Mouse (Mus musculus) gastrocnemius, adult 2 months (tissue): ENCODE measurements around the gene Fbxo17. TPM values are rescaled to one million over a fixed set of nuclear protein-coding genes. Genes with fewer than 3 reads are reported as not detected.
A peak's percentile ranks its signal among the peaks of the same experiment; 100 is the strongest.
"Not testable (repeated sequence)": the region's sequence is repeated elsewhere in the genome, so short reads cannot be mapped to it uniquely, and the experiment has no call there.

Experiments used
- DNase-seq: peaks from one replicate; pipeline ENCODE4 v3.0.0; 2022
- H3K27ac ChIP-seq: fragments of 200-600 bp; 2 replicates; pipeline ENCODE4 v1.8.1; 2022; ENCODE audit warnings: mild to moderate bottlenecking
- H3K4me3 ChIP-seq: fragments of 200-600 bp; 2 replicates; pipeline ENCODE4 v1.8.1; 2022; ENCODE audit warnings: mild to moderate bottlenecking, moderate library complexity
- CTCF ChIP-seq: fragments of 200-600 bp; IDR thresholded peaks from 2 replicates; pipeline ENCODE4 v1.8.1; 2022; ENCODE audit warnings: antibody characterized with exemption, mild to moderate bottlenecking, moderate library complexity
- intact Hi-C: fragments of 180-260 bp; cut with DNase I; formaldehyde crosslinking; loops from one replicate; pipeline ENCODE4 v1.15.1; 2025
- total RNA-seq, 2 experiments: library from RNA; stranded (reverse); gene quantifications; 2 replicates each; pipeline ENCODE4 v1.2.3; 2021

The Fbxo17 gene
- total RNA-seq, 2 experiments from 2014 or later = 2.5 to 4.9 TPM

DNA sequence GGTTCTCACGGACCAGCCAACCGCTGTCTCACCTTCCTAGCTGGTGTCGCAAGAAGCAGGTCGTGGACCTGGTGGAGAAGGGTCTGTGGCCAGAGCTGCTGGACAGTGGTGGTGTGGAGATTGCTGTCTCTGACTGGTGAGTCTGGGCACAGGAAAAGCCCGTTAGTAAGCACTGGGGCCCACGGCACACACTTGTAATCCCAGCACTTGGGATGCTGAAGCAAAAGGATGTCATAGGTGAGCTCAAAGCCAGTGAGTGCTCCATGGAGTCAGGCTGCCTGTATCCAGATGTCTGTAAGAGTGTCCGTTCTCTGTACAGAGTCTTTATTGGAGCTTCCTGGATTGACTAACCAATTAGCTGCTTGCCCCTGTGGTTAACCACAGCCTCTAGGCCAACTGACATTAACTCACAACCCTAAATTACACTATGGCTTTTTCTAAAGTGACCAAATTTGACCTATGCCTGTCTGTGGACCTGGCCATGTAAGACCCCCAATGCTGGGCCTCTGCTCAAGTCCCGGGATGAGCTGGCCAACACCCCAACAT lies 21.6 kb upstream of the Fbxo17 start:
- no peak for TF ChIP-seq CTCF
- intact Hi-C loops = no loop called here
- no peak for DNase-seq

DNA sequence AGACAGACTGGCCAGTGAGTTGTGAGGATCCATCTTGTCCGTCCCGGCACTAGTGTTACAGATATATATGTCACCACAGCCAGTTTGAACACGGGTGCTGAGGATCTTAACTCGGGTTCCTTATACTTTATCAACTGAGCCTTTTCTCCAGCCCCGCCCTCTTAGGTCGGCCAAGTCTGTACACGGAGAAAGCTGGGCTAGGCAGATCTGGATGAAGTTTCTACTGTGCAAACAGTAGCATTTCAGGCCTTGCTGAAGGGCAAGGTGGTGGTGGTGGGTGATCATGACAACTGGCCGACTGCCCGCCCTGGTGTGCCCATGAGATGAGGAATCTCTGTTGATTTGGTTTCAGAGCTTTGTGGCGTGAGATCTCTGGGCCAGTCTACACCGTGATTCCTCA lies 19.3 kb upstream of the Fbxo17 start:
- TF ChIP-seq CTCF = no peak
- Histone ChIP-seq H3K27ac (no peak overlapping the region), H3K4me3 (no peak overlapping the region)
- no peak for DNase-seq
- intact Hi-C loops = no loop called here

More for the DNA sequence above, 21.6 kb upstream of the Fbxo17 start:
- Histone ChIP-seq H3K4me3 (no peak overlapping the region), H3K27ac (no peak overlapping the region)

- Histone ChIP-seq H3K27ac (no peak overlapping the region), H3K4me3 (no peak overlapping the region)
- intact Hi-C loops = no loop called here
- DNase-seq = no peak
- no peak for TF ChIP-seq CTCF
These were observed 16.3 kb upstream of the Fbxo17 start for GRCm38 (mm10) chr7:28700269-28700668.

DNA sequence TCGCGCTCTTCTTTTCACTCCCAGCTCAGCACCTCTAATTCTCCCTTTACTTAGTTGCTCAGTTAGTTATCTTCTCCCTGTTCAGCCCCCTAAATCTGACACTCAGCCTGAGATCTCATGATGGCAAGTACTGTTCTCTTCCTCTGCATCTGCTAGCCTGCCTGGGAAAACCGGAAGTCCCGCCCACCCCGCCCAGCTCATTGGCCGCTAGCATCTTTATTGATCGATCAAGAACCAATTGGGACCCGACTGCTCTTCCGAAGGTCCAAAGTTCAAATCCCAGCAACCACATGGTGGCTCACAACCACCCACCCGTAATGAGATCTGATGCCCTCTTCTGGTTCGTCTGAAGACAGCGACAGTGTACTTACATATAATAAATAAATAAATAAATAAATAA lies 15.3 kb upstream of the Fbxo17 start:
- H3K27ac ChIP-seq, H3K4me3 ChIP-seq, DNase-seq, intact Hi-C loops: not testable (repeated sequence)

- no peak for TF ChIP-seq CTCF
- no peak for DNase-seq
- intact Hi-C loops = no loop called here
- H3K4me3 ChIP-seq = no peak overlapping the region
- H3K27ac ChIP-seq = no peak overlapping the region
These were observed 13.9 kb upstream of the Fbxo17 start for GRCm38 (mm10) chr7:28702601-28703143.

GRCm38 (mm10) chr7:28709454-28709853 lies 7.2 kb upstream of the Fbxo17 start:
- intact Hi-C loops = no loop called here
- no peak for TF ChIP-seq CTCF
- no peak for DNase-seq
- Histone ChIP-seq H3K4me3 (no peak overlapping the region), H3K27ac (no peak overlapping the region)

GRCm38 (mm10) chr7:28710962-28711361 lies 5.6 kb upstream of the Fbxo17 start:
- intact Hi-C loops = no loop called here
- no peak overlapping the region for H3K27ac ChIP-seq
- TF ChIP-seq CTCF = peak; percentile 25

GRCm38 (mm10) chr7:28714667-28715066 lies 1.9 kb upstream of the Fbxo17 start:
- intact Hi-C loops = no loop called here
- no peak for DNase-seq
- TF ChIP-seq CTCF = no peak
- Histone ChIP-seq H3K4me3 (no peak overlapping the region), H3K27ac (no peak overlapping the region)

More at GRCm38 (mm10) chr7:28710962-28711361, 5.6 kb upstream of the Fbxo17 start:
- DNase-seq = no peak
- H3K4me3 ChIP-seq = no peak overlapping the region

DNA sequence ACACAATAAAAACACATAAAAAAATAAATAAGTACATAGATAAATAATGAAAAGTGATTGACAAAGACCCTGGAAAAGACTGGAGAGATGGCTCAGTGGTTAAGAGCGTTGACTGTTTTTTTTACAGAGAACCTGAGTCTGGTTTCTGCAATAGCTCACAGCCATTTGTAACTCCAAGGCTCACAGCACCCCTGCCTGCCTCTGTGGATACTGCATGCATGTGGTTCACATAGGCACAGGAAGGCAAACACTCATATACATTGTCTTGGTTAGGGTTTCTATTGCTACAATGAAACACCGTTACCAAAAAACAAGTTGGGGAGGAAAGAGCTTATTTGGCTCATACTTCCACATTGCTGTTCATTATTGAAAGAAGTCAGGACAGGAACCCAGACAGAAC lies 1.0 kb upstream of the Fbxo17 start:
- Histone ChIP-seq H3K4me3 (no peak overlapping the region), H3K27ac (0 out of 2 replicates have a peak overlapping the region, but pooled peaks have one; percentile 91)
- no peak for DNase-seq
- no peak for TF ChIP-seq CTCF
- intact Hi-C loops = no loop called here

- TF ChIP-seq CTCF = no peak
- intact Hi-C loops = no loop called here
- H3K27ac ChIP-seq = peak overlapping the region; percentile 91; the same call in 1 of the 2 replicates
- peak overlapping the region; percentile 87 for H3K4me3 ChIP-seq
- no peak for DNase-seq
These were observed 1.1 kb downstream of the Fbxo17 start for GRCm38 (mm10) chr7:28717726-28718125.

DNA sequence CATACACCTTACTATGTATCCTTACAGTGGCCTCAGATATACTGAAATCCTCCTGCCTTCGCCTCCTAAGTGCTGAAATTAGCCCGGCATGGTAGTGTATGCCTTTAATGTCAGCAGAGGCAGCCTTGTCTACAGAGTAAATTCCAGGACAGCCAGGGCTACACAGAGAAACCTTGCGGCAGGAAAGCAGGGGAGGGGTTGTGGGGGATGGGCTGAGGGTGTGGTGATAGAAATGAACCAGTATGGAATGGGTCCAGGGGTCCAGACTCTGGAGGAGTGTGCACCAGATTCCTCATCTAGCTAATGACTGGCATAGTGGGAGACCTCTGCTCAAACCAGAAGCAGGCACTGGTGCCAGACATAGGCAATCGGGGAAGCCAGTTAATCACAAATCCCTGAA lies 2.6 kb downstream of the Fbxo17 start:
- Histone ChIP-seq H3K4me3 (no peak overlapping the region), H3K27ac (no peak overlapping the region)
- intact Hi-C loops = no loop called here
- TF ChIP-seq CTCF = no peak
- DNase-seq = no peak

DNA sequence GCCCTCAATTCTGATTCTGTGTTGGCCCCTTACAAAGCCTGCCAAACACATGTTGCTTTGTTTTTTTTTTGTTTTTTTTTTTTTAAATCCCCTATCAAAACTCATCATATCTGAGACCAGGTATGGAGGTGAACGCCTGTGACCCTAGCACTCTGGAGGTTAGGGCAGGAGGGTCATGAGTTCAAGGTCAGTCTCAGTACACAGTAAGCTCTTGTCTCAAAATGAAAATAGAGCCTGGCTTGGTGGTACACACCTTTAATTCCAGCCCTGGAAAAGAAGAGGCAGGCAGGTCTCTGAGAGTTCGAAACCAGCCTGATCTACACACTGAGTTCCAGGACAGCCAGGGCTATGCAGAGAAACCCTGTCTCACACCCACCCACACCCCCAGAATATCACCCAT lies 3.0 kb downstream of the Fbxo17 start:
- Histone ChIP-seq H3K4me3 (no peak overlapping the region), H3K27ac (no peak overlapping the region)
- TF ChIP-seq CTCF = no peak
- intact Hi-C loops = loop anchor here (10.0 kb wide), 1 partner anchor 115 kb away; no protein-coding TSS in a partner anchor
- DNase-seq = no peak

GRCm38 (mm10) chr7:28720753-28721537 lies 4.3 kb downstream of the Fbxo17 start:
- no peak for DNase-seq
- Histone ChIP-seq H3K27ac (no peak overlapping the region), H3K4me3 (no peak overlapping the region)
- intact Hi-C loops = loop anchor here (10.0 kb wide), 1 partner anchor 116 kb away; no protein-coding TSS in a partner anchor
- TF ChIP-seq CTCF = no peak
